Mouse (Mus musculus): Measurements from ENCODE around the gene Bub1b. TPM values are rescaled to one million over a fixed set of nuclear protein-coding genes. Genes with fewer than 3 reads are reported as not detected.
"Not testable (repeated sequence)": the region's sequence is repeated elsewhere in the genome, so short reads cannot be mapped to it uniquely, and the experiment has no call there.

Bub1b gene
- total RNA-seq, 2 experiments from 2014 or later: 51.3 to 89.9 TPM

- peak; percentile 78 for ATAC-seq (replicated peaks; ENCODE audit: low FRiP score, low TSS enrichment, poor library complexity, severe bottlenecking)
Measured at GRCm38 (mm10) chr2:118606032-118606431, 8.0 kb downstream of the Bub1b start.

GRCm38 (mm10) chr2:118606976-118607375 lies 9.0 kb downstream of the Bub1b start:
- no peak for ATAC-seq (replicated peaks; ENCODE audit: low FRiP score, low TSS enrichment, poor library complexity, severe bottlenecking)

DNA sequence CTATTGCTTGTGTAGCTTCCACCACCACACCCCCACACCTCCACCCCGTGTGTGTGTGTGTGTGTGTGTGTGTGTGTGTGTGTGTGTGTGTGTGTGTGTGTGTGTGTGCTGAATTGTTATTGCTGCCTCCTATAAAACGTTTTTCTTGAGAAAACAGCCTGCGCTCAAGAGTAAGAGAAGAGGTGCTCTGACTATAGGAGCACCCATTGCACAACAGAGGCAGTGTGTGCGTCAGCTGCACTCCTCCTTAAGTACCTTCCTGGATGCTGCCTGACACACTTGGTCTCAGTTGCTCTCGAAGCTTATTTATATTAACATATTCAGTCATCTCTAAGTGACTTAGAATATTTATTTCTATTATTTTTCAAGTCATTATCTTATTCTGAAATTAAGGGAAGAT lies 20.0 kb downstream of the Bub1b start:
- ATAC-seq (replicated peaks; ENCODE audit: low FRiP score, low TSS enrichment, poor library complexity, severe bottlenecking): no peak

- ATAC-seq (replicated peaks; ENCODE audit: low FRiP score, low TSS enrichment, poor library complexity, severe bottlenecking): no peak
Measured at GRCm38 (mm10) chr2:118620101-118620500, 22.1 kb downstream of the Bub1b start.

DNA sequence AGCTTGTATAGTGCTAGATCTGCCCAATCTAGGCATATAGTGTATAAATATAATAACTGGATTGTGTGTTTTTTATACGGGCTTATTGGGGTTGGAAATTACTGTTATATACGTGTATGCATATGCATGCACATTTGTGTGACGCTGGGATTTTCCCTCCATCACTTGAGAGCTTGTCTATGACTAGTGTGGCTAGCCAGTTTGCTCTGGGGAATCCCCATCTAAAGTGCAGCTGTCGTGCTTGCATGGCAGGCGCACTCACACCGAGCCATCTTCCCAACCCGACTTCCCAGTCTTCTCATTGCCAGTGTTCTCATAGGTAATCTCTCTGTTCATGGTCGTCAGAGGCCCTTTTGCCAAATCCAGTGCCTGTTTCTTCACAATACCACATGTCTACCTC lies 22.6 kb downstream of the Bub1b start:
- no peak for ATAC-seq (replicated peaks; ENCODE audit: low FRiP score, low TSS enrichment, poor library complexity, severe bottlenecking)

- no peak for ATAC-seq (replicated peaks; ENCODE audit: low FRiP score, low TSS enrichment, poor library complexity, severe bottlenecking)
Measured at GRCm38 (mm10) chr2:118629276-118629675, 31.3 kb downstream of the Bub1b start.

- no peak for ATAC-seq (replicated peaks; ENCODE audit: low FRiP score, low TSS enrichment, poor library complexity, severe bottlenecking)
Measured at GRCm38 (mm10) chr2:118633441-118633840, 35.4 kb downstream of the Bub1b start.

- no peak for ATAC-seq (replicated peaks; ENCODE audit: low FRiP score, low TSS enrichment, poor library complexity, severe bottlenecking)
Measured at GRCm38 (mm10) chr2:118637258-118637657, 39.2 kb downstream of the Bub1b start.

DNA sequence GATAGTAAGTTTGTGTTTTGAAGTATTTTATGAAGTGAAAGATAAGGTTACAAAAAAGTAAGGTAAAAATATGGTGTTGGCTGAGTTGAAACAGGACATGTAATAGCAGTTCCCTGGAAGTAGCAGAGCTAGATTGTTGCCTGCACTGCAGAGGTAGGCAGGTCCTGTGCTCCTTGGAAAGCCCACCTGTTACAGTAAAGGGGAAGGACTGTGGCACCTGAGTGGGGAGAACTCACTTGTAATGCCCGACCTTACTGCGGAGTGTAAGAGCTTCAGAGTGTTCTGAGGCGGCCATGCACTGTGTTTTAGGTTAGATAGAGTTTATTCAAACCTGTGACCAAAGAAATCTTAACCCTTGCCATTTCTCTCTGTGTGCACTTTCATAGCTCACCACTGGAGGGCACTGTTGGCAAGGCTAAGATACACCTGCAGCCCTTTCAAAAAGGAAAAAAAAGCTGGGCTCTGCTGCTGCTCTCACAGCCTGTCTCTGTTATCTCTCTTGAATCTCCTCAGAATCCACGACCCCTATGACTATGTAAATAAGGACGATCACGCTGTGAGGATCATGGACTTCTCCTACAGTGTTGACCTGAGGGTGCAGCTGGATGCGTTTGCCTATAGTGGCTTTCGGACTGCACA lies 40.0 kb downstream of the Bub1b start:
- peak; percentile 71 for ATAC-seq (replicated peaks; ENCODE audit: low FRiP score, low TSS enrichment, poor library complexity, severe bottlenecking)

- ATAC-seq (replicated peaks; ENCODE audit: low FRiP score, low TSS enrichment, poor library complexity, severe bottlenecking): no peak
Measured at GRCm38 (mm10) chr2:118638686-118639085, 40.7 kb downstream of the Bub1b start.

- no peak for ATAC-seq (replicated peaks; ENCODE audit: low FRiP score, low TSS enrichment, poor library complexity, severe bottlenecking)
Measured at GRCm38 (mm10) chr2:118641147-118641546, 43.1 kb downstream of the Bub1b start.

GRCm38 (mm10) chr2:118642431-118642830 lies 44.4 kb downstream of the Bub1b start:
- no peak for ATAC-seq (replicated peaks; ENCODE audit: low FRiP score, low TSS enrichment, poor library complexity, severe bottlenecking)

GRCm38 (mm10) chr2:118642942-118643341 lies 44.9 kb downstream of the Bub1b start:
- no peak for ATAC-seq (replicated peaks; ENCODE audit: low FRiP score, low TSS enrichment, poor library complexity, severe bottlenecking)

GRCm38 (mm10) chr2:118646665-118647064 lies 48.7 kb downstream of the Bub1b start:
- no peak for ATAC-seq (replicated peaks; ENCODE audit: low FRiP score, low TSS enrichment, poor library complexity, severe bottlenecking)

- ATAC-seq (replicated peaks; ENCODE audit: low FRiP score, low TSS enrichment, poor library complexity, severe bottlenecking): not testable (repeated sequence)
Measured at GRCm38 (mm10) chr2:118650697-118651096, 52.7 kb downstream of the Bub1b start.

GRCm38 (mm10) chr2:118656688-118657281 lies 58.8 kb downstream of the Bub1b start:
- no peak for ATAC-seq (replicated peaks; ENCODE audit: low FRiP score, low TSS enrichment, poor library complexity, severe bottlenecking)

DNA sequence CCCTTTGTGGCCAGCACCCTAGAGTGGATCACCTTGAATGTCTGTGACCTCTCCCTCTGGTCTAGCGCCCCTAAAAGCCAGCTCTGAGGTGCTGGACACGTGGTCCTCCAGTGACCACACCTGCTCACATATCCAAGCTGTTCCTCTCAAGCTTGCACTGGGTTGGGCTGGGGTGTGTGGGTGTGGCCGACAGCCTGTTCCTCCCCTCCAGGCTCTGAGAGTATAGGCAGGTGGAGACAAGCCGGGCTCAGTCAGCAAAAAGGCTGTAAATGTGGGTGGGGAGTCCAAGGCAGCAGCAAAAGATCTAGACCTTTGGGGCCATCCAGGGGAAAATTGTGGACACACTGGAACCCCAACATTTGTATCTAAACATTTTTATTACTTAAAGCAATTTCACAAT lies 60.4 kb downstream of the Bub1b start:
- peak; percentile 55 for ATAC-seq (replicated peaks; ENCODE audit: low FRiP score, low TSS enrichment, poor library complexity, severe bottlenecking)

DNA sequence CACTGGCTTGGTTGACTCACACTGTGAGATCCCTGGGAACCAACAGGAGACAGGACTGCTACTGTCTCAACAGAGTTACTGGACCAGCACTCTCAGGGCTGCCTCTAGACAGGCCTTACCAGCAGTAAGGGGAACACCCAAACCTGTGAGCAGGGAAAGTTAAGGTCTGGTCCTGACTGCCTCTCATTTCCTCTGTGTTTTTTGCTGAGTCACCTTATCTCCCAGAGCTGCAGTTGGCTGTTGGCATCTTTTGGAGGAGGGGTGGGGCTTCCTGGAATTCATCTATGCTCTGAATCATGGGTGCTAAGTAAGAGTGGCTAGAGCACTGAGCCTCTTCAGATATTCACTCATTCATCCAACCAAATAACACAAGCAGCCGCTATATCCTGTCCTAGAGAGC lies 61.1 kb downstream of the Bub1b start:
- peak; percentile 54 for ATAC-seq (replicated peaks; ENCODE audit: low FRiP score, low TSS enrichment, poor library complexity, severe bottlenecking)

GRCm38 (mm10) chr2:118659493-118659892 lies 61.5 kb downstream of the Bub1b start:
- no peak for ATAC-seq (replicated peaks; ENCODE audit: low FRiP score, low TSS enrichment, poor library complexity, severe bottlenecking)

DNA sequence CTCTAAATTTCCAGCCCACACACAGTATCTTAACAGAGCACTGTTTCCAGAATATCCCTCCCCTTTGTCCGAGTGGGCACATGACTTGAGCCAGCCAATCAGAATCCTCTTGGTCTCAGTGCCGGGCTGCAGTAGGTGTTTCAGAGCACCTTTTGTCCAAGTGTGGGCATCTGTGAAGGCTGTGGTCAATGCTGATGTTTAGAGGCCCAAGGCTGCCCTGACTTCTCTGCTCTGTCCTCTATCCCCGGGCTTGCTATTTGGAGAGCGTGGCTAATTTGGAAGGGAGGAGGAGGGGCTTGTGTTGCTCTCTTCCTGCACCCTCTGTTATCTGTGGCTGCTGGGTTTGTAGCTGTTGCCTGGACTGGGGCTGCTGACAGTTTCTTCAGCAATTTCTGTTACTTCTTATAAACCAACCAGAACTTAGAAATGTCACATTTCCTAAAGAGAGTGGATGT lies 62.0 kb downstream of the Bub1b start:
- peak; percentile 73 for ATAC-seq (replicated peaks; ENCODE audit: low FRiP score, low TSS enrichment, poor library complexity, severe bottlenecking)

- no peak for ATAC-seq (replicated peaks; ENCODE audit: low FRiP score, low TSS enrichment, poor library complexity, severe bottlenecking)
Measured at GRCm38 (mm10) chr2:118661891-118662290, 63.9 kb downstream of the Bub1b start.

Data from megakaryocyte-erythroid progenitor cell, adult 5-6 weeks (primary cell).